Mouse (Mus musculus) erythroblast, embryonic 14.5 days (primary cell): ENCODE measurements around the gene Hspb3.

Experiments
- GATA1 ChIP-seq: IDR thresholded peaks from 2 replicates; pipeline ENCODE4 v1.6.1; 2012; ENCODE audit warnings: low read length, inconsistent platforms, mixed read lengths
- TAL1 ChIP-seq: IDR thresholded peaks from 3 replicates; pipeline ENCODE4 v1.6.1; 2012; ENCODE audit warnings: low read length, inconsistent platforms, mixed read lengths

DNA sequence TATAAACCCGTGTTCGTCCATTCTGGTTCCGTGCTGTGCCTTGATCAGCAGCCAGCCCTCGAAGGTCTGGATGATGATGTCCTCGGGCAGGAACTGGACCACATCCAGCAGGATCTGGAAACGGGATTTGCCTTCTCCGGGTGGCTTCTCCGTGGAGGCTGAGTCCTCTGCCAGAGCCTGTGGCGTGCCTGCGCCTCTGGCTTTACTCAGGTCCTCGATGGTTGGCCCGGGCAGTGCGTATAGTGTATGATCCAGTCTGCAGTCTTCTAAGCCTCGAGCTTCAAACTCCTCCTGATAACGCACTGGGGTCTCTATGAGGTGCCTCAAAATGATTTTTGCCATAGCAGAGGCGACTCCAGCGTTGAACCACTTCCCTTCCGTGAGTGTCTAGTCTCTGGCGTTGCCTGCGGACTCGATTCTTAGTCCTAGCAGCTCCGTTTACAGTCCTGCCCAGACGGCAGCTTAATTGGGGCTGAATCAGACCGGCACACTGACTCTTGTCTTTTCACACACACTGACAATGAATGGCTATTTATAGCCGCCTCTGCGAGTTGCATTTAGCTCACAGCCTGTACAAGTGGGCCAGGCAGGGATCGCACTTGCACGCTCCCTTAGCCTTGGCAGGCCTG is at the start of gene Hspb3:
- TF ChIP-seq GATA1 (no peak), TAL1 (no peak)
